Mouse (Mus musculus) bone marrow, adult 2 months (tissue): ENCODE data around the gene Rp9.

Source experiments
- CTCF ChIP-seq: fragments of 200-500 bp; IDR thresholded peaks from 2 replicates; pipeline ENCODE4 v1.5.1; 2011; ENCODE audit warnings: low read length, control low read depth; ENCODE audit not compliant: control insufficient read depth, insufficient read depth
- POLR2A ChIP-seq: fragments of 200-500 bp; IDR thresholded peaks from 2 replicates; pipeline ENCODE4 v1.6.1; 2011; ENCODE audit warnings: low read depth, mild to moderate bottlenecking, control low read depth, low read length, borderline replicate concordance; ENCODE audit not compliant: control insufficient read depth

- TF ChIP-seq POLR2A (no peak), CTCF (no peak)
Observed at GRCm38 (mm10) chr9:22424196-22424595, 45.3 kb downstream of the Rp9 start.
